Mouse (Mus musculus) 416B (cell line): ENCODE measurements around the gene Atp2c1.

Experiments used
- DNase-seq: peaks from one replicate; pipeline ENCODE4 v3.0.0; 2011; ENCODE audit warnings: low read depth

Gene Atp2c1

DNA sequence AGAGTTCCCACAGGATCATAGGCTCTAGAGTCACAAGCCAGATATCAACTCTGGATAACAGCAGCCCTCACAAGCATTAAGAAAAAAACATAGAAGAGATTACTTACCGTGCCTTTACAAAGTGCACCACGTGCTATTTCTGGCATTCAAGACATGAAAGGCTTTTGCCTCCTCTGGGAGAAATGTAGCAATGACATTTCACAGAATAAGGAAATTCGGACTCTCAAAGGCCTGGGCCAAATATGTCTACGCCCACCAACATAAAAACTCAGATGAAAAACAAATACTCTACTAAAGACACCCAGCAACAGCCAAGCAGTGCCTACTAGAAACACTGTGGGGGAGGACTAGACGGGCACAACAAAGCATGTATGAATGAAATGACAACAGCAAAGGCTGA lies 38.8 kb downstream of the Atp2c1 start:
- no peak for DNase-seq

GRCm38 (mm10) chr9:105484338-105485084 lies 42.6 kb downstream of the Atp2c1 start:
- DNase-seq = peak; percentile 21

DNA sequence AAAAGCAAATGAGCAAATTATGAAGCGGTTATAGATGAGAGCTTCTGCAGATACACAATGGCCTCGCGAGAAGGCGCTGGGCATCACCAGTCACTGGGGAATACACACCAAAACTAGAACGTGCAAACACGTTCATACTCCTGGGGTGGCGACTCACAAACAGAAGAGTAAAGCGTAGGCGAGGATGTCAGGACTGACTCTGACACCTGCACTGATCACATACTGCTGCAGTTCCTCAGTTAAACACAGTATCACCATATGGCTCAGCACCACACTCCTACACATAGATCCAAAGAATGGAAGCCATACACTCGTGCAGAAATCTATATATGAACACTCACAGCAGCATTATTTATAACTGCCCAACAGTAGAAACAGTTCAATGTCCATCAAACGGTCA lies 43.2 kb downstream of the Atp2c1 start:
- no peak for DNase-seq

- DNase-seq = peak; percentile 46
Observed at GRCm38 (mm10) chr9:105482715-105483510, 44.2 kb downstream of the Atp2c1 start.

DNA sequence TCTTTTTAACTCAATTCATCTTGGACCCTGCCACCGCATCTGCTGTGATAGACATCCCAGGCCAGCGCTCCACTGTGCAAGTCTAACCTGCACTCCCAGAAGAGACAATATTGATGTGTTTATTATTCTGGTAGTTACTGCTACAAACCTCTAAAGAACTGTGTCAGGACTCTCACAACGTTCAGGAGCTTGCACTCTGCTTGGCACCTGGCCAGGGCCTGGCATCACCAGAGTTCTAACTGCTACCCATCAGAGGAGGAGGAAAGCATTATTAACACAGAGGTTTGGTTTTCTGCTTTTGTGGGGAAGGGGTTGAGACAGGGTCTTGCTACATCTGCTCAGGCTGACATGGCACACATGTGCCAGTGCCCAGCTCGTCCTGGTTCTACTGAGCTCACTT lies 45.0 kb downstream of the Atp2c1 start:
- DNase-seq = no peak

- DNase-seq = peak; percentile 50
Observed at GRCm38 (mm10) chr9:105476134-105476533, 51.0 kb downstream of the Atp2c1 start.

GRCm38 (mm10) chr9:105474910-105475309 lies 52.2 kb downstream of the Atp2c1 start:
- no peak for DNase-seq

DNA sequence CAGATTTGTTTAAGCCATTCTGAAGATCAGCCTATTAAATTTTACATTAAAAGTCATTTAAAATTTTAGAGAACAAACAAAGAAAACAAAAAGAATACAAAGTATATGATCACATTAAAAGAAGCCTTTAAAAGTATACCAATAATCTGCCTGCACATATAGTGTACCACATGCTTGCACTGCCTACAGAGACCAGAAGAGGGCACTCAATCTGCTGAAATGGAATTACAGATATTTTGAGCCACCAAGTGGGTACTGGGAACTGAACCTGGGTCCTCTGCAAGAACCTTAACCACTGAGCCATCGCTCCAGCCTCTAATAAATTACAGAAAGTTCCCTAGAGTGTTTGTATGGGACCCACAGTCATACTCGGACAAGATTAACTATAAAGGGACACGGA lies 59.3 kb downstream of the Atp2c1 start:
- DNase-seq = peak; percentile 35

DNA sequence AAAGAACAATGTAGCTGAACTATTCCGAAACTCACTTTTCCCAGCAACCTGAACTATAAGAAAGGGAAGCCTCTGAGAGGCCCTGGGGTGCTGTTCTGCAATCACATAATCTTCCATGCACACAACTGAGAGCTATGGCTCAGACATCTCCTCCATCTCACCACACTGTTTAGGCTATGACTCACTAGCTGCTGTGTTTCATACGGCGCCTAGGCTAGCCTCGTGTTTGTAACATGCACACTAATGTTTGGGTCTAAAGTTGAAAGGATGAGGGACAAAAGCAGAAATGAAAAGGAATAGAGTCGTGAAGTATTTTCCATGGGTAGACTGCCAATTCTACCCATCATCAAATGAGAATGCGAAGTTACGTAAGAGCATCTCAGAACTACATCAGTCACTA lies 65.6 kb downstream of the Atp2c1 start:
- peak; percentile 63 for DNase-seq

GRCm38 (mm10) chr9:105459032-105459431 lies 68.1 kb downstream of the Atp2c1 start:
- peak; percentile 83 for DNase-seq

- DNase-seq = peak; percentile 44
Observed at GRCm38 (mm10) chr9:105408549-105408948, 118.6 kb downstream of the Atp2c1 start.

- peak; percentile 92 for DNase-seq
Observed at GRCm38 (mm10) chr9:105395218-105395627, 131.9 kb downstream of the Atp2c1 start, which contains the start of the genes Aste1 and Nek11. TSS of gene Aste1 (plus strand) at chr9:105395392. TSS of gene Nek11 (minus strand) at chr9:105395524.

- no peak for DNase-seq
Observed at GRCm38 (mm10) chr9:105394720-105395119, 132.4 kb downstream of the Atp2c1 start.

DNA sequence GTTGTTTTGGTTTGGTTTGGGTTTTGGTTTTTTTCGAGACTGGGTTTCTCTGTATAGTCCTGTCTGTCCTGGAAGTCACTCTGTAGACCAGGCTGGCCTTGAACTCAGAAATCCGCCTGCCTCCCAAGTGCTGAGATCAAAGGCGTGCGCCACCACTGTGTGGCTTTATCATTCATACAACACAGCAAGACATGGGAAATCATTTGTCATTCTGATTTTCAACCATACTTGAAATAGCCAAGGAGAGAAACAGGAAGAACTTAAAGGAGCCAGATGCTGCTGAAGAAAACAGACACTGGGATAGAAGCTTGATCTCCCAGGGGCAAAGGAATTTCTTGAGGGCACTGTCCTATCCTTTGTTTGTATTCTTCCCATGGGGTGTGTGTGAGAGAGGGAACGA lies 136.5 kb downstream of the Atp2c1 start:
- DNase-seq = no peak

DNA sequence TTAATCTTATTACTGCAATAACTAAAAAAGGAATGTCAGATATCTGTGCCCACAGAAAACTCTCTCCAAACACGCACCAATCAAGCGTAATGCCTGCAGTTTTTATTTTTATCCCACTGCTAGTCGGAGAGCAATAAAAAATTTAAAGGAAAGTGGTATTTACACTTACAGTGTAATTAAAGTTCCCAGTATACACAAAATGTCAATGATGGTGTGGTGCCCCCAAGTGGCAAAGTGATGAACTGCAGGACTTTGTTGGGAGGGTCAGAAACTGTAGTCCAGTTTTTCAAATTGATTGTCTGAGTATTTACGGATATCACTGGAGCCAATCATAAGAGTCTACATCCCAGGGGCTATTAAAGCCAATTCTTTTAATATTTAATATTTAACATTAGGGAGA lies 137.8 kb downstream of the Atp2c1 start:
- DNase-seq = peak; percentile 55

GRCm38 (mm10) chr9:105387403-105387802 lies 139.7 kb downstream of the Atp2c1 start:
- no peak for DNase-seq

DNA sequence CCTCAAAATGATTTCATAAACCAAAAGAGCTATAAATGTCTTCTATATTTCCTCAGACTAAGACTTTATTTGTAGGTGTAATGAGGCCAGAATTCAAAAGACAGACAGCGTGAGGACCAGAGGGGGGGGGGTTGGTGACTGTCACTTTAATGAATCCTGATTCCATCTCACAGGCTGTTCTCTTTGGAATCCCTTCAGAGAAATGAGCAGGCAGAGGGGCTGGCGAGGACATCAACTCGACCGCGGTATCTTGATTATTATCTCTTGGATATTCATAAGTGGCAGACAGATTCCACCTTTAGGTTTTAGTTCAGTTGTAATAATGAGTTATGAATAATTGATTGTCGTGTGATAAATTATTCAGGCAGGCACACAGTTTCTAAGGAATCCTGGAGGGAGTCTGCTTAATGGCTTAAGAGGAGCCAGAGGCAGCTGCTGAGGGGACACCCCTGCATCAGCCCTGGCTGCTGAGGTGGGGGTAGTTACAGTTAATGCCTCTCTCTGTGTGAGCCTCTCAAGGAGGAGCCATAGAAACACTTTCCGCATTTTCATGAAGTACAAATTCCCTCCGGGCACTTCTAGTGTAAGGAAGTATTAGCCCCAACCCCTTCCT lies 147.5 kb downstream of the Atp2c1 start:
- no peak for DNase-seq

DNA sequence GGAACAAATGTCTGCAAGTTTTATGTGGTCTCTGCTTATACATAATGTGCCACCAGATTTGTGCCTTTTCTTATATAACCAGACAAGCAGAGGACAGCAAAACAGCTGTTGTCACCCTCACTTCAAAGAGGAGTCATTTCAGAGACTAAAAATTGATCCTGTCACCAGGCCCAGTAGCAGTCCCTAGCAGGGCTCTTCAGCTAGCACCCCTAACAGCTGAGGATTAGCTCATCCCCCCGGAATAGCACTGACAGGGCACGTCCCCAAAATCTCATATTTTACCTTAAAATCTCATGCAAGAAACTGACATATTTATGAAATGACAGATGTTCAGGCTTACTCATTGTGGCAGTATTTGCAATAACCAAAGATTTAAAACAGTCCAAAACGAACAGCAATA lies 149.5 kb downstream of the Atp2c1 start:
- no peak for DNase-seq

DNA sequence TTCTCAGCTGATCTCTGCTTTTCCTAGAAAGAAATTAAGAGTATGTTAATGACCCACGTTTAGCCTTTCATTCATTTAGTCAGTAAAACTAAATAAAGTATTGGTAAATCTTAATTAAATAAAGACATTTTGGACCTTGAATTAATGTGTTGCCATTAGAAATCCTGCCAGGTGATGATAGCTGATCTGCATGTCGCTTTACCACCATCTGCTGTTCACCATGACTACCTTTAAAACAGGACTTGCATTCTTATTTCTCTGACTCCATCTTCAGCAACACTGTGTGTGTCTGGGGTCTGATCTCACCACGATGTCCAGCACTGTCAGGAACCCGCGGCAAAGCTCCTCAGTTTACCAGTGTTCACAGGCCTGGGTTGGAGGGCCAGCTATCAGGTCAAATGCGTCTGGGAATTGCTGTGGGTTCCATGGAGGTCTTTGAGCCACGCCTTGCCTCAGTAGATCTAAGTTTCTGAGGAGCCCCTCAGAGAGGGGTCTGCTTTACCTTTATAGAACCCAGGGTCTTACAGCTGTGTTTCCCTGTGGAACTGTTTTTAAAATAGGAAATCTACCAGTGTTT lies 150.1 kb downstream of the Atp2c1 start:
- no peak for DNase-seq

DNA sequence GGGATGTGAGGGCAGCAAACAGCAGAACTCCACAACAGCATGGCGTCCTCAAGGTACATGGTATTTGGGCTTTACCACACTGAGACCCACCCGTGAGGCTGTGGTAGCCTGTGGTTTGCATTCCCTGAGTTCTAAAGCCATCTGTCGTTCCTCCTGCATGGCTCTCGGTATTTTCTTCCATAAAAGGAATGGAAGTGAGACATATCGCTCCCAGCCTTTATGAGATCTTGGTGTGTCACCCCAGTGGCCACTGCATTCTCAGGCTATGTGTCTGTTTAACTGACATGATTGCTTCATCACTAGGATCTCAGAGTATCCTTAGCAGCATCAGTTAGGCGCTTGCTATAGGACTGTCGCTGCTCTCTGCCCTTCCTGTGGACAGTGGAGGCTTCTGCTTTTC lies 150.7 kb downstream of the Atp2c1 start:
- no peak for DNase-seq

- DNase-seq = no peak
Observed at GRCm38 (mm10) chr9:105374361-105374760, 152.8 kb downstream of the Atp2c1 start.

- no peak for DNase-seq
Observed at GRCm38 (mm10) chr9:105368605-105369004, 158.5 kb downstream of the Atp2c1 start.
